Mouse (Mus musculus): ENCODE results near the gene 2200002D01Rik. TPM values are rescaled to one million over a fixed set of nuclear protein-coding genes. Genes with fewer than 3 reads are reported as not detected.

Gene 2200002D01Rik
- total and polyA plus RNA-seq, 2 experiments from 2014 or later, result 0.42 to 14.0 TPM

- H3K9ac ChIP-seq (replicated peaks; ENCODE audit: low read depth, low read length), result no peak overlapping the region
- DNase-seq (ENCODE audit: low spot score), result no peak
- ATAC-seq (ENCODE audit: insufficient read depth, low read depth), result no peak
- no peaks in the 10 kb centered on the region for H3K27me3 ChIP-seq (ENCODE audit: control insufficient read depth, insufficient read depth, low read length)
- WGBS, result 74% methylated on average over 4 of the region's 4 CpGs
- H3K36me3 ChIP-seq (replicated peaks; ENCODE audit: control insufficient read depth, insufficient read depth, low read length), result no peaks in the 10 kb centered on the region
- no peak overlapping the region for H3K4me2 ChIP-seq (ENCODE audit: low read depth, low read length)
- H3K4me1 ChIP-seq (ENCODE audit: control insufficient read depth, insufficient read depth), result peaks cover 17% of the 10 kb centered on the region
- H3K9me3 ChIP-seq (replicated peaks; ENCODE audit: control insufficient read depth, low read length), result no peaks in the 10 kb centered on the region
- TF ChIP-seq CTCF (IDR thresholded peaks at IDR 0.05; ENCODE audit: low read depth) (no peak), EP300 (IDR thresholded peaks at IDR 0.05; ENCODE audit: low read depth) (no peak)
- H3K4me3 ChIP-seq (ENCODE audit: low read depth, low read length), result no peak overlapping the region
- H3K27ac ChIP-seq (ENCODE audit: low read depth), result no peak overlapping the region
Measured at GRCm38 (mm10) chr7:29266931-29267330, 18.7 kb upstream of the 2200002D01Rik start.

- Histone ChIP-seq H3K36me3 (replicated peaks; ENCODE audit: control insufficient read depth, insufficient read depth, low read length) (no peaks in the 10 kb centered on the region), H3K4me3 (ENCODE audit: low read depth, low read length) (no peak overlapping the region), H3K27me3 (ENCODE audit: control insufficient read depth, insufficient read depth, low read length) (no peaks in the 10 kb centered on the region), H3K9me3 (replicated peaks; ENCODE audit: control insufficient read depth, low read length) (no peaks in the 10 kb centered on the region), H3K4me1 (ENCODE audit: control insufficient read depth, insufficient read depth) (peaks cover 11% of the 10 kb centered on the region; the same call in 1 of the 2 replicates), H3K4me2 (ENCODE audit: low read depth, low read length) (no peak overlapping the region), H3K9ac (replicated peaks; ENCODE audit: low read depth, low read length) (no peak overlapping the region), H3K27ac (ENCODE audit: low read depth) (no peak overlapping the region)
- TF ChIP-seq EP300 (IDR thresholded peaks at IDR 0.05; ENCODE audit: low read depth) (no peak), CTCF (IDR thresholded peaks at IDR 0.05; ENCODE audit: low read depth) (no peak)
- DNase-seq (ENCODE audit: low spot score) (no peak), ATAC-seq (ENCODE audit: insufficient read depth, low read depth) (no peak)
- 75% methylated on average over 7 of the region's 7 CpGs for WGBS
Measured at GRCm38 (mm10) chr7:29265636-29266035, 17.4 kb upstream of the 2200002D01Rik start.

DNA sequence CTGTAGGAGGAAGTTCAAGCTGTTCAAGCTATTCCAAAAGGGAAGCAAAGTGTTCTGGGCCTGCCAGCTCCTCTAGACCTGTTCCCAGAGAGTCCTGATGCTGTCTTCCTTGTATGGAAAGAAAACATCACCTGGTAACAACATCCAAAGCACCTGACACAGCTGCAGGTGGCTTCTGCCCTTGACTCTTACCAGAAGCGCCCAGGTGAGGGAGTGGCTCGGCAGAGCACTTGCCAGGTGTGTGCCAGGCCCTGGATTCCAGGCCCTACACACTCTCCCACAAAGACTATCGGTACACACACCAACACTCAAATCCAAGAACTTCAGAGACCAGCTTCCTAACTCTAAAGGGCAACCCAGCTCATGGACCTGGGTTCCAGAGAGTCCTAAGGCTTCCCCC lies 15.6 kb upstream of the 2200002D01Rik start:
- ATAC-seq (ENCODE audit: insufficient read depth, low read depth), result no peak
- 85% methylated on average over 3 of the region's 3 CpGs for WGBS
- peaks cover 16% of the 10 kb centered on the region; the same call in 1 of the 2 replicates for H3K4me1 ChIP-seq (ENCODE audit: control insufficient read depth, insufficient read depth)
- no peak overlapping the region for H3K9ac ChIP-seq (replicated peaks; ENCODE audit: low read depth, low read length)
- no peak for DNase-seq (ENCODE audit: low spot score)
- H3K9me3 ChIP-seq (replicated peaks; ENCODE audit: control insufficient read depth, low read length), result no peaks in the 10 kb centered on the region
- H3K27ac ChIP-seq (ENCODE audit: low read depth), result no peak overlapping the region
- H3K4me2 ChIP-seq (ENCODE audit: low read depth, low read length), result no peak overlapping the region
- H3K27me3 ChIP-seq (ENCODE audit: control insufficient read depth, insufficient read depth, low read length), result no peaks in the 10 kb centered on the region
- no peaks in the 10 kb centered on the region for H3K36me3 ChIP-seq (replicated peaks; ENCODE audit: control insufficient read depth, insufficient read depth, low read length)
- TF ChIP-seq CTCF (IDR thresholded peaks at IDR 0.05; ENCODE audit: low read depth) (no peak), EP300 (IDR thresholded peaks at IDR 0.05; ENCODE audit: low read depth) (no peak)
- no peak overlapping the region for H3K4me3 ChIP-seq (ENCODE audit: low read depth, low read length)

GRCm38 (mm10) chr7:29262151-29262550 lies 13.9 kb upstream of the 2200002D01Rik start:
- 49% methylated on average over 6 of the region's 6 CpGs for WGBS
- H3K4me1 ChIP-seq (ENCODE audit: control insufficient read depth, insufficient read depth), result peaks cover 16% of the 10 kb centered on the region; the same call in 1 of the 2 replicates
- H3K9me3 ChIP-seq (replicated peaks; ENCODE audit: control insufficient read depth, low read length), result no peaks in the 10 kb centered on the region
- TF ChIP-seq CTCF (IDR thresholded peaks at IDR 0.05; ENCODE audit: low read depth), result no peak
- no peak for TF ChIP-seq EP300 (IDR thresholded peaks at IDR 0.05; ENCODE audit: low read depth)
- peak overlapping the region; percentile 71 for H3K27ac ChIP-seq (ENCODE audit: low read depth)
- ATAC-seq (ENCODE audit: insufficient read depth, low read depth), result no peak
- H3K4me3 ChIP-seq (ENCODE audit: low read depth, low read length), result no peak overlapping the region
- peaks cover 7% of the 10 kb centered on the region; the same call in 1 of the 2 replicates for H3K36me3 ChIP-seq (replicated peaks; ENCODE audit: control insufficient read depth, insufficient read depth, low read length)
- DNase-seq (ENCODE audit: low spot score), result no peak
- H3K4me2 ChIP-seq (ENCODE audit: low read depth, low read length), result no peak overlapping the region
- H3K27me3 ChIP-seq (ENCODE audit: control insufficient read depth, insufficient read depth, low read length), result no peaks in the 10 kb centered on the region
- no peak overlapping the region for H3K9ac ChIP-seq (replicated peaks; ENCODE audit: low read depth, low read length)

DNA sequence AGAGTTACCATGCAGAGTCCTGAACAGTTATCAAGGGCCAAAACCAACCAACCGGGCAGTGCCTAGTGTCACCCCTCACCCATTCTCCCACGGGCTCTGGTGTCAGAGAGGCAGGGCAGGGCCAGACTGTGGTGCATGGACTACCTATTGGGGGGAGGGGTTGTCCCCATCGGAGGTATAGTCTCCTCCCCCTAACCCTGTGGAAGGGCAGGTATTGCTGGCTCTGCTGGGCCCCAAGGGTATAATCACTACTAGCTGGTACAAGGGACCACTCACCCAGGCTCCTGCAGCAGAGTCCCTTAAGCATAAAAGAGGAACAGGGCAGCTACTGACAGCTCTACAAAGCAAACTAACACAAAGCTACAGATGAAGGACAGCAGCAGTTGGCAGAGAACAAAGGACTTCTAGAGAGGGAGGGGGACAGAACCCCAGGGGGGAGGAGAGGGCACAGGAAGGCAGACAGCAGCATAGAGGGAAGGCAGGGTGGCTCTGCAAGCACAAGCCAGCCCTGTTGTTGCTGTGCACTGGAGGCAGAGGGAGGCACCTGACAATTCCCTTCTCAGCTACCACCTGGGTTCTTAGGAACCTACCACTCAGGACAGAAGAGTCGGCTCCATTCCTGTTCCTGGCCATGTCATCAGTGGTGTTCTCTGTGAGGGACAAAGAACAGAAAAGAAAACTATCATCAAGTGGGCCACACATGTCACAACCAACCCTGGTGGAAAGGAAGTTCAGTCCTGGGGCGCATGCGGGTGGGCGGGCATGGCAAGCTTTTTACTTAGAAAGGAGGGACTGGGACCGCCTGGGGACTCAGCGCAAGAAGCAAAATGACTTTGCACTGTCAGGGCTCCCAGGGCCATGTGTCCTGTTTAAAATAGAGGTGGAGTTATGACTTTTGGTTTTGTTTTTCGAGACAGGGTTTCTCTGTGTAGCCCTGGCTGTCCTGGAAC lies 11.8 kb upstream of the 2200002D01Rik start:
- peaks cover 16% of the 10 kb centered on the region; the same call in 1 of the 2 replicates for H3K4me1 ChIP-seq (ENCODE audit: control insufficient read depth, insufficient read depth)
- no peaks in the 10 kb centered on the region for H3K9me3 ChIP-seq (replicated peaks; ENCODE audit: control insufficient read depth, low read length)
- no peak overlapping the region for H3K4me2 ChIP-seq (ENCODE audit: low read depth, low read length)
- H3K36me3 ChIP-seq (replicated peaks; ENCODE audit: control insufficient read depth, insufficient read depth, low read length), result peaks cover 11% of the 10 kb centered on the region
- H3K9ac ChIP-seq (replicated peaks; ENCODE audit: low read depth, low read length), result no peak overlapping the region
- no peak overlapping the region for H3K4me3 ChIP-seq (ENCODE audit: low read depth, low read length)
- TF ChIP-seq EP300 (IDR thresholded peaks at IDR 0.05; ENCODE audit: low read depth), result no peak
- no peak for TF ChIP-seq CTCF (IDR thresholded peaks at IDR 0.05; ENCODE audit: low read depth)
- H3K27ac ChIP-seq (ENCODE audit: low read depth), result no peak overlapping the region
- H3K27me3 ChIP-seq (ENCODE audit: control insufficient read depth, insufficient read depth, low read length), result no peaks in the 10 kb centered on the region
- ATAC-seq (ENCODE audit: insufficient read depth, low read depth) (no peak), DNase-seq (ENCODE audit: low spot score) (no peak)
- 74% methylated on average over 10 of the region's 10 CpGs for WGBS
